Mouse (Mus musculus): Measurements from ENCODE around the gene Ppp2r3d. TPM values are rescaled to one million over a fixed set of nuclear protein-coding genes. Genes with fewer than 3 reads are reported as not detected.

Gene Ppp2r3d
- polyA plus RNA-seq, 1 experiment from 2014 or later = 136 TPM

- peaks cover 26% of the 10 kb centered on the region for H3K36me3 ChIP-seq (ENCODE audit: insufficient read depth, low read length)
- ATAC-seq (replicated peaks; ENCODE audit: low FRiP score, low read depth) = no peak
- H3K27me3 ChIP-seq (ENCODE audit: insufficient read depth, low read length) = no peaks in the 10 kb centered on the region
- WGBS = 100% methylated on average over 15 of the region's 15 CpGs
- no peak overlapping the region for H3K27ac ChIP-seq
- H3K4me3 ChIP-seq (replicated peaks; ENCODE audit: low read depth, low read length) = no peak overlapping the region
- no peaks in the 10 kb centered on the region for H3K4me1 ChIP-seq (replicated peaks; ENCODE audit: insufficient read depth, low read length)
- peaks cover 12% of the 10 kb centered on the region; the same call in 1 of the 2 replicates for H3K9me3 ChIP-seq (replicated peaks; ENCODE audit: low read length)
- DNase-seq (ENCODE audit: low spot score) = no peak
- TF ChIP-seq CTCF (IDR thresholded peaks at IDR 0.05; ENCODE audit: low read depth) = no peak
- H3K4me2 ChIP-seq (ENCODE audit: low read length) = no peak overlapping the region
- no peak overlapping the region for H3K9ac ChIP-seq (ENCODE audit: low read depth, low read length)
These were observed 34.2 kb downstream of the Ppp2r3d start for GRCm38 (mm10) chr9:124442533-124442855.

GRCm38 (mm10) chr9:124441681-124442532, 34.8 kb downstream of the Ppp2r3d start:
- H3K4me3 ChIP-seq (replicated peaks; ENCODE audit: low read depth, low read length) = no peak overlapping the region
- no peak overlapping the region for H3K27ac ChIP-seq
- H3K9ac ChIP-seq (ENCODE audit: low read depth, low read length) = no peak overlapping the region
- DNase-seq (ENCODE audit: low spot score) (no peak), ATAC-seq (replicated peaks; ENCODE audit: low FRiP score, low read depth) (peak; percentile 52)
- no peaks in the 10 kb centered on the region for H3K4me1 ChIP-seq (replicated peaks; ENCODE audit: insufficient read depth, low read length)
- H3K36me3 ChIP-seq (ENCODE audit: insufficient read depth, low read length) = peaks cover 26% of the 10 kb centered on the region
- WGBS = 98% methylated on average over 45 of the region's 45 CpGs
- no peaks in the 10 kb centered on the region for H3K27me3 ChIP-seq (ENCODE audit: insufficient read depth, low read length)
- H3K9me3 ChIP-seq (replicated peaks; ENCODE audit: low read length) = peaks cover 12% of the 10 kb centered on the region; the same call in 1 of the 2 replicates
- no peak overlapping the region for H3K4me2 ChIP-seq (ENCODE audit: low read length)
- no peak for TF ChIP-seq CTCF (IDR thresholded peaks at IDR 0.05; ENCODE audit: low read depth)

- no peak for DNase-seq (ENCODE audit: low spot score)
- no peak for TF ChIP-seq CTCF (IDR thresholded peaks at IDR 0.05; ENCODE audit: low read depth)
- WGBS = 79% methylated on average over 13 of the region's 14 CpGs
- H3K4me1 ChIP-seq (replicated peaks; ENCODE audit: insufficient read depth, low read length) = no peaks in the 10 kb centered on the region
- H3K4me2 ChIP-seq (ENCODE audit: low read length) = no peak overlapping the region
- peaks cover 12% of the 10 kb centered on the region; the same call in 1 of the 2 replicates for H3K9me3 ChIP-seq (replicated peaks; ENCODE audit: low read length)
- 0 out of 2 replicates have a peak overlapping the region, but pooled peaks have one; percentile 13 for H3K27ac ChIP-seq
- H3K9ac ChIP-seq (ENCODE audit: low read depth, low read length) = no peak overlapping the region
- peaks cover 26% of the 10 kb centered on the region for H3K36me3 ChIP-seq (ENCODE audit: insufficient read depth, low read length)
- no peak for ATAC-seq (replicated peaks; ENCODE audit: low FRiP score, low read depth)
- H3K27me3 ChIP-seq (ENCODE audit: insufficient read depth, low read length) = no peaks in the 10 kb centered on the region
- H3K4me3 ChIP-seq (replicated peaks; ENCODE audit: low read depth, low read length) = no peak overlapping the region
These were observed 36.0 kb downstream of the Ppp2r3d start for GRCm38 (mm10) chr9:124440724-124441045.

- Histone ChIP-seq H3K27me3 (ENCODE audit: insufficient read depth, low read length) (no peaks in the 10 kb centered on the region), H3K9me3 (replicated peaks; ENCODE audit: low read length) (peaks cover 12% of the 10 kb centered on the region; the same call in 1 of the 2 replicates), H3K4me2 (ENCODE audit: low read length) (no peak overlapping the region), H3K4me1 (replicated peaks; ENCODE audit: insufficient read depth, low read length) (no peaks in the 10 kb centered on the region), H3K36me3 (ENCODE audit: insufficient read depth, low read length) (peaks cover 26% of the 10 kb centered on the region), H3K4me3 (replicated peaks; ENCODE audit: low read depth, low read length) (no peak overlapping the region), H3K9ac (ENCODE audit: low read depth, low read length) (no peak overlapping the region), H3K27ac (0 out of 2 replicates have a peak overlapping the region, but pooled peaks have one; percentile 13)
- no peak for TF ChIP-seq CTCF (IDR thresholded peaks at IDR 0.05; ENCODE audit: low read depth)
- DNase-seq (ENCODE audit: low spot score) (peak; percentile 16), ATAC-seq (replicated peaks; ENCODE audit: low FRiP score, low read depth) (peak; percentile 75)
- WGBS = 94% methylated on average over 29 of the region's 29 CpGs
These were observed 36.6 kb downstream of the Ppp2r3d start for GRCm38 (mm10) chr9:124439848-124440723.

GRCm38 (mm10) chr9:124439403-124439847, 37.3 kb downstream of the Ppp2r3d start:
- 91% methylated on average over 13 of the region's 13 CpGs for WGBS
- no peaks in the 10 kb centered on the region for H3K27me3 ChIP-seq (ENCODE audit: insufficient read depth, low read length)
- H3K9me3 ChIP-seq (replicated peaks; ENCODE audit: low read length) = peaks cover 12% of the 10 kb centered on the region; the same call in 1 of the 2 replicates
- H3K4me1 ChIP-seq (replicated peaks; ENCODE audit: insufficient read depth, low read length) = no peaks in the 10 kb centered on the region
- H3K27ac ChIP-seq = no peak overlapping the region
- H3K36me3 ChIP-seq (ENCODE audit: insufficient read depth, low read length) = peaks cover 26% of the 10 kb centered on the region
- DNase-seq (ENCODE audit: low spot score) (no peak), ATAC-seq (replicated peaks; ENCODE audit: low FRiP score, low read depth) (peak; percentile 53)
- no peak overlapping the region for H3K4me2 ChIP-seq (ENCODE audit: low read length)
- H3K9ac ChIP-seq (ENCODE audit: low read depth, low read length) = no peak overlapping the region
- H3K4me3 ChIP-seq (replicated peaks; ENCODE audit: low read depth, low read length) = no peak overlapping the region
- TF ChIP-seq CTCF (IDR thresholded peaks at IDR 0.05; ENCODE audit: low read depth) = no peak

GRCm38 (mm10) chr9:124438686-124439346, 37.9 kb downstream of the Ppp2r3d start:
- DNase-seq (ENCODE audit: low spot score) = no peak
- no peaks in the 10 kb centered on the region for H3K27me3 ChIP-seq (ENCODE audit: insufficient read depth, low read length)
- no peak overlapping the region for H3K27ac ChIP-seq
- no peak overlapping the region for H3K4me2 ChIP-seq (ENCODE audit: low read length)
- H3K36me3 ChIP-seq (ENCODE audit: insufficient read depth, low read length) = peaks cover 26% of the 10 kb centered on the region
- no peak overlapping the region for H3K4me3 ChIP-seq (replicated peaks; ENCODE audit: low read depth, low read length)
- no peak for TF ChIP-seq CTCF (IDR thresholded peaks at IDR 0.05; ENCODE audit: low read depth)
- H3K4me1 ChIP-seq (replicated peaks; ENCODE audit: insufficient read depth, low read length) = no peaks in the 10 kb centered on the region
- 97% methylated on average over 22 of the region's 22 CpGs for WGBS
- peak; percentile 38 for ATAC-seq (replicated peaks; ENCODE audit: low FRiP score, low read depth)
- no peak overlapping the region for H3K9ac ChIP-seq (ENCODE audit: low read depth, low read length)
- peaks cover 12% of the 10 kb centered on the region; the same call in 1 of the 2 replicates for H3K9me3 ChIP-seq (replicated peaks; ENCODE audit: low read length)
